Mouse (Mus musculus): ENCODE measurements around the gene Chst10. TPM values are rescaled to one million over a fixed set of nuclear protein-coding genes. Genes with fewer than 3 reads are reported as not detected.

The Chst10 gene
- polyA plus RNA-seq, 1 experiment from 2014 or later, result 10.8 TPM

GRCm38 (mm10) chr1:38823851-38824250, 74.1 kb downstream of the Chst10 start:
- Histone ChIP-seq H3K4me3 (ENCODE audit: low read depth, low read length) (no peak overlapping the region), H3K36me3 (replicated peaks; ENCODE audit: control insufficient read depth, insufficient read depth, low read depth, low read length) (no peaks in the 10 kb centered on the region), H3K4me1 (ENCODE audit: control insufficient read depth, insufficient read depth, low read length) (no peaks in the 10 kb centered on the region), H3K27me3 (ENCODE audit: control insufficient read depth, insufficient read depth, low read length) (no peaks in the 10 kb centered on the region), H3K4me2 (ENCODE audit: low read depth, low read length) (no peak overlapping the region), H3K27ac (replicated peaks; ENCODE audit: low read depth, low read length) (no peak overlapping the region), H3K9me3 (replicated peaks; ENCODE audit: control insufficient read depth, low read length) (no peaks in the 10 kb centered on the region), H3K9ac (replicated peaks; ENCODE audit: low read length) (no peak overlapping the region)
- ATAC-seq (replicated peaks; ENCODE audit: insufficient number of reproducible peaks, low FRiP score, low TSS enrichment, low read depth) (no peak), DNase-seq (ENCODE audit: low spot score) (no peak)
- WGBS, result 76% methylated on average over 2 of the region's 2 CpGs

GRCm38 (mm10) chr1:38819691-38820090, 78.3 kb downstream of the Chst10 start:
- Histone ChIP-seq H3K4me3 (ENCODE audit: low read depth, low read length) (no peak overlapping the region), H3K4me2 (ENCODE audit: low read depth, low read length) (no peak overlapping the region), H3K9ac (replicated peaks; ENCODE audit: low read length) (no peak overlapping the region), H3K27me3 (ENCODE audit: control insufficient read depth, insufficient read depth, low read length) (no peaks in the 10 kb centered on the region), H3K9me3 (replicated peaks; ENCODE audit: control insufficient read depth, low read length) (no peaks in the 10 kb centered on the region), H3K27ac (replicated peaks; ENCODE audit: low read depth, low read length) (no peak overlapping the region), H3K4me1 (ENCODE audit: control insufficient read depth, insufficient read depth, low read length) (no peaks in the 10 kb centered on the region; the same call in 1 of the 2 replicates), H3K36me3 (replicated peaks; ENCODE audit: control insufficient read depth, insufficient read depth, low read depth, low read length) (no peaks in the 10 kb centered on the region)
- no peak for ATAC-seq (replicated peaks; ENCODE audit: insufficient number of reproducible peaks, low FRiP score, low TSS enrichment, low read depth)
- no peak for DNase-seq (ENCODE audit: low spot score)

GRCm38 (mm10) chr1:38817671-38818070, 80.3 kb downstream of the Chst10 start:
- no peaks in the 10 kb centered on the region; the same call in 1 of the 2 replicates for H3K4me1 ChIP-seq (ENCODE audit: control insufficient read depth, insufficient read depth, low read length)
- no peak overlapping the region for H3K4me2 ChIP-seq (ENCODE audit: low read depth, low read length)
- H3K9ac ChIP-seq (replicated peaks; ENCODE audit: low read length), result no peak overlapping the region
- no peaks in the 10 kb centered on the region for H3K27me3 ChIP-seq (ENCODE audit: control insufficient read depth, insufficient read depth, low read length)
- no peak overlapping the region for H3K27ac ChIP-seq (replicated peaks; ENCODE audit: low read depth, low read length)
- ATAC-seq (replicated peaks; ENCODE audit: insufficient number of reproducible peaks, low FRiP score, low TSS enrichment, low read depth) (no peak), DNase-seq (ENCODE audit: low spot score) (no peak)
- WGBS, result 79% methylated on average over 3 of the region's 3 CpGs
- no peaks in the 10 kb centered on the region for H3K9me3 ChIP-seq (replicated peaks; ENCODE audit: control insufficient read depth, low read length)
- no peak overlapping the region for H3K4me3 ChIP-seq (ENCODE audit: low read depth, low read length)
- no peaks in the 10 kb centered on the region for H3K36me3 ChIP-seq (replicated peaks; ENCODE audit: control insufficient read depth, insufficient read depth, low read depth, low read length)

GRCm38 (mm10) chr1:38817268-38817667, 80.7 kb downstream of the Chst10 start:
- DNase-seq (ENCODE audit: low spot score), result no peak
- no peak overlapping the region for H3K9ac ChIP-seq (replicated peaks; ENCODE audit: low read length)
- 56% methylated on average over 9 of the region's 9 CpGs for WGBS
- H3K4me3 ChIP-seq (ENCODE audit: low read depth, low read length), result no peak overlapping the region
- H3K27me3 ChIP-seq (ENCODE audit: control insufficient read depth, insufficient read depth, low read length), result no peaks in the 10 kb centered on the region
- H3K27ac ChIP-seq (replicated peaks; ENCODE audit: low read depth, low read length), result no peak overlapping the region
- no peaks in the 10 kb centered on the region for H3K9me3 ChIP-seq (replicated peaks; ENCODE audit: control insufficient read depth, low read length)
- no peak overlapping the region for H3K4me2 ChIP-seq (ENCODE audit: low read depth, low read length)
- no peak for ATAC-seq (replicated peaks; ENCODE audit: insufficient number of reproducible peaks, low FRiP score, low TSS enrichment, low read depth)
- H3K36me3 ChIP-seq (replicated peaks; ENCODE audit: control insufficient read depth, insufficient read depth, low read depth, low read length), result no peaks in the 10 kb centered on the region
- H3K4me1 ChIP-seq (ENCODE audit: control insufficient read depth, insufficient read depth, low read length), result no peaks in the 10 kb centered on the region; the same call in 1 of the 2 replicates

GRCm38 (mm10) chr1:38816306-38816705, 81.7 kb downstream of the Chst10 start:
- Histone ChIP-seq H3K27me3 (ENCODE audit: control insufficient read depth, insufficient read depth, low read length) (no peaks in the 10 kb centered on the region), H3K9me3 (replicated peaks; ENCODE audit: control insufficient read depth, low read length) (no peaks in the 10 kb centered on the region), H3K27ac (replicated peaks; ENCODE audit: low read depth, low read length) (no peak overlapping the region), H3K9ac (replicated peaks; ENCODE audit: low read length) (no peak overlapping the region), H3K4me1 (ENCODE audit: control insufficient read depth, insufficient read depth, low read length) (no peaks in the 10 kb centered on the region; the same call in 1 of the 2 replicates), H3K36me3 (replicated peaks; ENCODE audit: control insufficient read depth, insufficient read depth, low read depth, low read length) (no peaks in the 10 kb centered on the region), H3K4me3 (ENCODE audit: low read depth, low read length) (no peak overlapping the region), H3K4me2 (ENCODE audit: low read depth, low read length) (no peak overlapping the region)
- no peak for DNase-seq (ENCODE audit: low spot score)
- WGBS, result 67% methylated on average over 4 of the region's 4 CpGs
- no peak for ATAC-seq (replicated peaks; ENCODE audit: insufficient number of reproducible peaks, low FRiP score, low TSS enrichment, low read depth)

Other genes starting within 250 kb of the Chst10 start
- 17.1 and 17.5 TPM in 2 replicates for gene Aff3, start 233.2 kb downstream of the Chst10 start, polyA plus RNA-seq (2014; fragmentation: Nextera tagmentation; extraction: Ambion mirVana)
- 2.0 and 2.3 TPM in 2 replicates for gene Lonrf2, start 61.5 kb downstream of the Chst10 start, polyA plus RNA-seq (2014; fragmentation: Nextera tagmentation; extraction: Ambion mirVana)
- gene Nms, start 41.0 kb upstream of the Chst10 start, polyA plus RNA-seq (2014; fragmentation: Nextera tagmentation; extraction: Ambion mirVana), result not detected in 2 replicates
- 152 and 168 TPM in 2 replicates for gene Pdcl3, start 87.4 kb upstream of the Chst10 start, polyA plus RNA-seq (2014; fragmentation: Nextera tagmentation; extraction: Ambion mirVana)

All from embryonic facial prominence, embryonic 11.5 days (tissue).